Mouse (Mus musculus) embryonic facial prominence, embryonic 14.5 days (tissue): ENCODE results near the gene Ell. TPM values are rescaled to one million over a fixed set of nuclear protein-coding genes. Genes with fewer than 3 reads are reported as not detected.
"Not testable (repeated sequence)": the region's sequence is repeated elsewhere in the genome, so short reads cannot be mapped to it uniquely, and the experiment has no call there.

Experiments
- ATAC-seq: fragments of 200-750 bp; cut with Nextera tagmentation; 2 replicates; pipeline ENCODE4 v1.8.0; 2017; ENCODE audit warnings: low read depth, moderate number of reproducible peaks, moderate TSS enrichment
- DNase-seq: peaks from one replicate; pipeline ENCODE4 v3.0.0-alpha.2; 2015; ENCODE audit warnings: low spot score
- H3K27ac ChIP-seq: fragments of 300-500 bp; sonication (generic); replicated peaks from 2 replicates; pipeline ENCODE4 v1.5.1; 2014; ENCODE audit warnings: low read depth, mild to moderate bottlenecking, low read length, moderate library complexity
- H3K27me3 ChIP-seq: fragments of 300-500 bp; sonication (generic); replicated peaks from 2 replicates; pipeline ENCODE4 v1.6.1; 2014; ENCODE audit warnings: low read length; ENCODE audit not compliant: control insufficient read depth, insufficient read depth
- H3K36me3 ChIP-seq: fragments of 300-500 bp; sonication (generic); 2 replicates; pipeline ENCODE4 v1.6.1; 2014; ENCODE audit warnings: low read length, mixed read lengths; ENCODE audit not compliant: control insufficient read depth, insufficient read depth
- H3K4me1 ChIP-seq: fragments of 300-500 bp; sonication (generic); 2 replicates; pipeline ENCODE4 v1.6.1; 2014; ENCODE audit warnings: antibody characterized with exemption, low read length; ENCODE audit not compliant: control insufficient read depth, insufficient read depth
- H3K4me2 ChIP-seq: fragments of 300-500 bp; sonication (generic); 2 replicates; pipeline ENCODE4 v1.6.1; 2014; ENCODE audit warnings: low read depth, mild to moderate bottlenecking, low read length, moderate library complexity, mixed read lengths
- H3K4me3 ChIP-seq: fragments of 300-500 bp; sonication (generic); 2 replicates; pipeline ENCODE4 v1.5.1; 2014; ENCODE audit warnings: low read depth, mild to moderate bottlenecking, low read length
- H3K9ac ChIP-seq: fragments of 300-500 bp; sonication (generic); 2 replicates; pipeline ENCODE4 v1.6.1; 2014; ENCODE audit warnings: low read depth, mild to moderate bottlenecking, low read length, moderate library complexity, mixed read lengths
- H3K9me3 ChIP-seq: fragments of 300-500 bp; sonication (generic); 2 replicates; pipeline ENCODE4 v1.6.1; 2016; ENCODE audit warnings: low read length; ENCODE audit not compliant: control insufficient read depth
- WGBS: fragments of 180-500 bp; shearing (Covaris S2); extraction: QIAGEN DNeasy Blood & Tissue Kit; methylation state at CpG from one replicate; pipeline ENCODE4 v1.1.7; 2014; 5-methylcytosine and 5-hydroxymethylcytosine counted together
- polyA plus RNA-seq: library from polyadenylated mRNA; unstranded; fragments of >200 nt; fragmentation: Nextera tagmentation; extraction: Ambion mirVana; gene quantifications from 2 replicates; pipeline ENCODE4 v1.2.1, GENCODE M21; 2014

Ell gene
- polyA plus RNA-seq, 1 experiment from 2014 or later = 17.3 TPM

GRCm38 (mm10) chr8:70577207-70577606 is 38.0 kb downstream of the Ell start:
- H3K27me3 ChIP-seq = no peaks in the 10 kb centered on the region
- ATAC-seq (no peak), DNase-seq (no peak)
- H3K9ac ChIP-seq = no peak overlapping the region
- no peak overlapping the region for H3K4me3 ChIP-seq
- no peaks in the 10 kb centered on the region for H3K4me1 ChIP-seq
- no peak overlapping the region for H3K4me2 ChIP-seq
- no peaks in the 10 kb centered on the region for H3K9me3 ChIP-seq
- WGBS = 97% methylated on average over 3 of the region's 3 CpGs
- H3K36me3 ChIP-seq = peaks cover 52% of the 10 kb centered on the region
- H3K27ac ChIP-seq = no peak overlapping the region

- Histone ChIP-seq H3K9me3 (no peaks in the 10 kb centered on the region), H3K9ac (no peak overlapping the region), H3K4me1 (no peaks in the 10 kb centered on the region), H3K36me3 (peaks cover 93% of the 10 kb centered on the region), H3K27ac (no peak overlapping the region), H3K27me3 (no peaks in the 10 kb centered on the region), H3K4me3 (no peak overlapping the region), H3K4me2 (no peak overlapping the region)
- no peak for ATAC-seq
- 89% methylated on average over 18 of the region's 18 CpGs for WGBS
- DNase-seq = no peak
Observed at GRCm38 (mm10) chr8:70583476-70584387, 44.5 kb downstream of the Ell start.

- H3K36me3 ChIP-seq = peaks cover 96% of the 10 kb centered on the region
- no peak for DNase-seq
- no peaks in the 10 kb centered on the region for H3K9me3 ChIP-seq
- no peak overlapping the region for H3K9ac ChIP-seq
- WGBS = 88% methylated on average over 9 of the region's 9 CpGs
- no peak overlapping the region for H3K4me3 ChIP-seq
- no peaks in the 10 kb centered on the region for H3K27me3 ChIP-seq
- H3K27ac ChIP-seq = no peak overlapping the region
- no peaks in the 10 kb centered on the region for H3K4me1 ChIP-seq
- 0 out of 2 replicates have a peak, but pooled peaks have one; percentile 8 for ATAC-seq
- H3K4me2 ChIP-seq = no peak overlapping the region
Observed at GRCm38 (mm10) chr8:70584606-70585257, 45.5 kb downstream of the Ell start.

GRCm38 (mm10) chr8:70585258-70585652 is 46.0 kb downstream of the Ell start:
- WGBS = 45% methylated on average over 7 of the region's 7 CpGs
- Histone ChIP-seq H3K9me3 (no peaks in the 10 kb centered on the region), H3K27ac (no peak overlapping the region), H3K4me2 (no peak overlapping the region), H3K36me3 (peaks cover 96% of the 10 kb centered on the region), H3K4me3 (no peak overlapping the region), H3K9ac (no peak overlapping the region), H3K4me1 (no peaks in the 10 kb centered on the region), H3K27me3 (no peaks in the 10 kb centered on the region)
- peak; percentile 55; the same call in 1 of the 2 replicates for ATAC-seq
- no peak for DNase-seq

- DNase-seq, H3K9ac ChIP-seq, ATAC-seq, H3K4me3 ChIP-seq, H3K9me3 ChIP-seq, H3K27me3 ChIP-seq, H3K27ac ChIP-seq, H3K4me2 ChIP-seq, H3K4me1 ChIP-seq: not testable (repeated sequence)
- 85% methylated on average over 4 of the region's 4 CpGs for WGBS
- H3K36me3 ChIP-seq = peaks cover 88% of the 10 kb centered on the region
Observed at GRCm38 (mm10) chr8:70587955-70588354, 48.7 kb downstream of the Ell start.

GRCm38 (mm10) chr8:70591569-70591968 is 52.3 kb downstream of the Ell start:
- DNase-seq (no peak), ATAC-seq (no peak)
- H3K4me3 ChIP-seq = no peak overlapping the region
- H3K9ac ChIP-seq = no peak overlapping the region
- 82% methylated on average over 12 of the region's 12 CpGs for WGBS
- H3K4me1 ChIP-seq = peaks cover 14% of the 10 kb centered on the region
- peaks cover 65% of the 10 kb centered on the region for H3K36me3 ChIP-seq
- no peak overlapping the region for H3K4me2 ChIP-seq
- H3K27ac ChIP-seq = no peak overlapping the region
- H3K27me3 ChIP-seq = no peaks in the 10 kb centered on the region
- H3K9me3 ChIP-seq = no peaks in the 10 kb centered on the region

GRCm38 (mm10) chr8:70593173-70593572 is 53.9 kb downstream of the Ell start:
- Histone ChIP-seq H3K27me3 (no peaks in the 10 kb centered on the region), H3K9ac (peak overlapping the region; percentile 74), H3K9me3 (no peaks in the 10 kb centered on the region), H3K27ac (peak overlapping the region; percentile 78), H3K4me3 (peak overlapping the region; percentile 73), H3K4me2 (peak overlapping the region; percentile 99), H3K36me3 (peaks cover 57% of the 10 kb centered on the region), H3K4me1 (peaks cover 18% of the 10 kb centered on the region)
- no peak for ATAC-seq
- DNase-seq = no peak
- WGBS = 49% methylated on average over 6 of the region's 8 CpGs

GRCm38 (mm10) chr8:70593961-70594609 is 54.8 kb downstream of the Ell start, which contains the start of gene Isyna1:
Gene Isyna1 (plus strand): TSS chr8:70594373.
- peak; percentile 99 for DNase-seq
- Histone ChIP-seq H3K4me1 (peaks cover 25% of the 10 kb centered on the region), H3K9ac (peak within 1 kb of the TSS; percentile 74), H3K36me3 (peaks cover 50% of the 10 kb centered on the region), H3K9me3 (no peaks in the 10 kb centered on the region), H3K4me3 (peak within 1 kb of the TSS; percentile 73), H3K27ac (peak within 1 kb of the TSS; percentile 78), H3K27me3 (no peaks in the 10 kb centered on the region), H3K4me2 (peak within 1 kb of the TSS; percentile 99)
- WGBS = under 1% methylated on average over 22 of the region's 40 CpGs
- ATAC-seq = peak; percentile 92
